Mouse (Mus musculus) liver, embryonic 14.5 days (tissue): ENCODE measurements around the gene Pkd1. TPM values are rescaled to one million over a fixed set of nuclear protein-coding genes. Genes with fewer than 3 reads are reported as not detected.

ENCODE experiments used
- ATAC-seq: fragments of 200-750 bp; cut with Nextera tagmentation; 2 replicates; pipeline ENCODE4 v1.8.0; 2017; ENCODE audit warnings: moderate number of reproducible peaks, mild to moderate bottlenecking, moderate library complexity; ENCODE audit not compliant: insufficient read depth
- DNase-seq, 3 experiments: peaks; one replicate each; pipeline ENCODE4 v3.0.0-alpha.2; 2012 to 2013; ENCODE audit warnings: low read depth in 3 of 3, low spot score in 3 of 3
- H3K27ac ChIP-seq: fragments of 300-500 bp; sonication (generic); 2 replicates; pipeline ENCODE4 v1.5.1; 2014; ENCODE audit warnings: moderate library complexity, mild to moderate bottlenecking, control low read depth, inconsistent platforms
- H3K27me3 ChIP-seq: fragments of 300-500 bp; sonication (generic); 2 replicates; pipeline ENCODE4 v1.6.1; 2014; ENCODE audit warnings: mild to moderate bottlenecking, low read length, moderate library complexity; ENCODE audit not compliant: control insufficient read depth, insufficient read depth
- H3K36me3 ChIP-seq: fragments of 300-500 bp; sonication (generic); replicated peaks from 2 replicates; pipeline ENCODE4 v1.6.1; 2014; ENCODE audit warnings: low read depth; ENCODE audit not compliant: control insufficient read depth, insufficient read depth
- H3K4me1 ChIP-seq, 2 experiments: fragments of 200-500 bp in 1 of 2; fragments of 300-500 bp in 1 of 2; sonication (generic) in 1 of 2; replicated peaks; 2 replicates each; pipeline ENCODE4 v1.6.1; 2012 to 2014; ENCODE audit warnings: antibody characterized with exemption in 1 of 2, inconsistent platforms in 1 of 2, low read length in 1 of 2; ENCODE audit not compliant: control insufficient read depth in 2 of 2, insufficient read depth in 2 of 2
- H3K4me2 ChIP-seq: fragments of 300-500 bp; sonication (generic); 2 replicates; pipeline ENCODE4 v1.6.1; 2014; ENCODE audit warnings: low read depth, mild to moderate bottlenecking, control low read depth, moderate library complexity
- H3K4me3 ChIP-seq, 2 experiments: fragments of 200-500 bp in 1 of 2; fragments of 300-500 bp in 1 of 2; sonication (generic) in 1 of 2; 2 replicates each; pipeline ENCODE4 v1.5.1; 2012 to 2014; ENCODE audit warnings: low read depth in 2 of 2, low read length in 2 of 2, mild to moderate bottlenecking in 2 of 2, control low read depth in 1 of 2, inconsistent platforms in 1 of 2, moderate library complexity in 1 of 2; ENCODE audit not compliant: insufficient read depth in 1 of 2
- H3K9ac ChIP-seq: fragments of 300-500 bp; sonication (generic); replicated peaks from 2 replicates; pipeline ENCODE4 v1.6.1; 2014; ENCODE audit warnings: mild to moderate bottlenecking, control low read depth, moderate library complexity
- H3K9me3 ChIP-seq: fragments of 300-500 bp; sonication (generic); 2 replicates; pipeline ENCODE4 v1.6.1; 2016; ENCODE audit warnings: low read length, mixed read lengths; ENCODE audit not compliant: control insufficient read depth
- CTCF ChIP-seq: IDR thresholded peaks from 2 replicates; pipeline ENCODE4 v1.5.1; 2016; ENCODE audit warnings: antibody characterized with exemption, low read depth, control low read depth
- EP300 ChIP-seq: IDR thresholded peaks from 2 replicates; pipeline ENCODE4 v1.6.1; 2016; ENCODE audit warnings: antibody characterized with exemption, low read depth
- WGBS: fragments of 180-500 bp; shearing (Covaris S2); extraction: QIAGEN DNeasy Blood & Tissue Kit; methylation state at CpG from one replicate; pipeline ENCODE4 v1.1.7; 2014; ENCODE audit not compliant: insufficient replicate concordance; 5-methylcytosine and 5-hydroxymethylcytosine counted together
- microRNA-seq: library from miRNA; unstranded; fragments of <30 nt; microRNA quantifications from one replicate; pipeline ENCODE4, GENCODE M21; 2016
- polyA plus RNA-seq, 2 experiments: library from polyadenylated mRNA; depleted of rRNA in 1 of 2; stranded (reverse) in 1 of 2; unstranded in 1 of 2; fragments of >200 nt; fragmentation: Nextera tagmentation in 1 of 2; extraction: Ambion mirVana in 1 of 2; gene quantifications; 2 replicates each; pipeline versions ENCODE4 v1.2.1 to v1.2.3; 2012 to 2014

Pkd1 gene
- polyA plus RNA-seq, 2 experiments, result 1.8 to 3.4 TPM

GRCm38 (mm10) chr17:24644030-24644715 lies 94.5 kb downstream of the Pkd1 start:
- DNase-seq, result no peak
- no peak for ATAC-seq
- Histone ChIP-seq H3K9ac (no peak overlapping the region), H3K4me3 (no peak overlapping the region), H3K9me3 (no peaks in the 10 kb centered on the region), H3K36me3 (no peaks in the 10 kb centered on the region), H3K27ac (no peak overlapping the region), H3K27me3 (peaks cover 7% of the 10 kb centered on the region), H3K4me2 (no peak overlapping the region), H3K4me1 (peaks cover 0 to 12% of the 10 kb centered on the region in 2 experiments; a peak in 3 of 4 replicates)
- TF ChIP-seq EP300, result no peak
- no peak for TF ChIP-seq CTCF
- 36% methylated on average over 7 of the region's 7 CpGs for WGBS

DNA sequence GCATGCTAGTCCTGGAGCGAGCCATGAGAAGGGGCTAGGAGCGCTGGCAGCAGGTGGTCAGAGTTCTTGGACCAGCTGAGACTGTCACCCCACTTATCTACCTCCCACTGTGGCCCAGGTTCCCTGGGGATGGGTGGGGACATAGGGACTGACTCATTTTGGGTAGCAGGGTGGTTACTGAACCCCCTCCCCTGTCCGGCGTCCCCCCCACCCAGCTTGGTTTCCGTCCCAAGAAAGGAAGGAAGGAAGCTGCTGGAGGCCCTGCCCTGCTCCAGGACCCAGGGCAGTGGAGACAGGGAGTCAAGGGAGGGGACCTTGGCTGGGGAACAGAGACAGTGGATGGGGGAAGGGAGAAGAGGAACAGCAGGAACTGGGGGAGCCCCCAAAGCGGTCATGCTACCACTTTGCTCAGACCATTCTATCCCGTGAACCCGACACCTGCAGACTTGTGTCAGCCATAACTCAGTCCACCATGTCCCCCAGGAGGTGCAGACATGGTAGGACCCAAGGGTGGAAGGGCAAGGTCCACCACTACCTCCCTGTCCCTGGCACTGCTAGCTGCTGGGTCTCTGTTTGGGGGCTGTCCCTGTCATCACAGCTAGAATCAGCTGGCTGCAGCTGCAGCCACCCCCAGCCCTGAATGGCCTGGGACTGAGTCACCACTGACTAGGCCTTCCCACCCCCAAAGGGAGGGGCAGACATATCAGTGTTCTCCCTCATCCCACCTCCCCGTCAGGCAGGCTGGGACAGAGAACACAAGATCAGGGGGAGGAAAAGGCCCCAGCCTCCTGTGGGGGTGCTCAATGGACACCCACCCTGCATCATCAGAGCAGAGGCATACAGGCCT lies 95.5 kb downstream of the Pkd1 start:
- H3K27me3 ChIP-seq, result peaks cover 16% of the 10 kb centered on the region
- H3K4me3 ChIP-seq, result no peak overlapping the region
- ATAC-seq (peak; percentile 42; the same call in 1 of the 2 replicates), DNase-seq (no peak)
- no peak overlapping the region for H3K4me2 ChIP-seq
- H3K4me1 ChIP-seq, result peaks cover 0 to 12% of the 10 kb centered on the region in 2 experiments; a peak in 3 of 4 replicates
- WGBS, result 39% methylated on average over 9 of the region's 9 CpGs
- H3K9me3 ChIP-seq, result no peaks in the 10 kb centered on the region
- no peak overlapping the region for H3K27ac ChIP-seq
- H3K36me3 ChIP-seq, result no peaks in the 10 kb centered on the region
- no peak for TF ChIP-seq EP300
- no peak for TF ChIP-seq CTCF
- no peak overlapping the region for H3K9ac ChIP-seq

DNA sequence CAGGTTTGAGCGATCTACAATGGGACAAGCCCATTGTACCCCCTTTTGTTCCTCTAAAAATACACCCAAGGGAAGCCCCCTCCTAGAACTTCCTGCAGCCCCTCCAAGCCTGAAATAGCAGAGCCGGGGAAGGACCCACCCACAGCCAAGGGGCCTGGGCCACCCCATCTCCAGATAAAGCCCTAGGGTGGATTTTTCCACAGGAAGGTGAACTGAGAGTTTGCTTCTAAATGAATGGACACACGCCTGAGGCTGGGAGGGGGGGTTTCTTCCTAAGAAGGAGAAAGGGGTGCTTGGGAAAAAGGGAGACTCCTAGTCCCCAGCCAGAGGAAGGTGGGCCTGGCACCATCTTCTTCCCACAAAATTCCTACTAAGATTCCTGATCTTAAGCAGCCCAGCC lies 96.3 kb downstream of the Pkd1 start:
- Histone ChIP-seq H3K9ac (no peak overlapping the region), H3K4me3 (no peak overlapping the region), H3K27ac (no peak overlapping the region), H3K4me1 (peaks cover 0 to 16% of the 10 kb centered on the region in 2 experiments; a peak in 3 of 4 replicates), H3K4me2 (no peak overlapping the region), H3K9me3 (no peaks in the 10 kb centered on the region), H3K36me3 (no peaks in the 10 kb centered on the region), H3K27me3 (peaks cover 25% of the 10 kb centered on the region)
- no peak for DNase-seq
- 48% methylated on average over 3 of the region's 3 CpGs for WGBS
- ATAC-seq, result no peak
- TF ChIP-seq CTCF (no peak), EP300 (no peak)

Small RNAs within 50 kb of the gene (microRNA-seq; reads per million reads assigned to microRNA genes)
- gene Gm24589, result not detected

Other genes starting within 250 kb of the Pkd1 start
- 0.04 TPM in 1 of 2 replicates, not detected in the other for gene Abca17, start 198.8 kb upstream of the Pkd1 start, polyA plus RNA-seq (2012; rRNA removed)
- gene Abca17, start 198.8 kb upstream of the Pkd1 start, polyA plus RNA-seq (2014; fragmentation: Nextera tagmentation; extraction: Ambion mirVana), result not detected in 2 replicates
- gene Abca3, start 197.9 kb upstream of the Pkd1 start, polyA plus RNA-seq (2012; rRNA removed), result 14.4 and 14.8 TPM in 2 replicates
- gene Abca3, start 197.9 kb upstream of the Pkd1 start, polyA plus RNA-seq (2014; fragmentation: Nextera tagmentation; extraction: Ambion mirVana), result 12.5 and 14.4 TPM in 2 replicates
- gene Rnps1, start 135.3 kb upstream of the Pkd1 start, polyA plus RNA-seq (2012; rRNA removed), result 91.5 and 114 TPM in 2 replicates
- gene Rnps1, start 135.3 kb upstream of the Pkd1 start, polyA plus RNA-seq (2014; fragmentation: Nextera tagmentation; extraction: Ambion mirVana), result 90.6 and 96.3 TPM in 2 replicates
- gene Eci1, start 123.2 kb upstream of the Pkd1 start, polyA plus RNA-seq (2012; rRNA removed), result 42.3 and 48.3 TPM in 2 replicates
- 56.4 and 64.7 TPM in 2 replicates for gene Eci1, start 123.2 kb upstream of the Pkd1 start, polyA plus RNA-seq (2014; fragmentation: Nextera tagmentation; extraction: Ambion mirVana)
- gene Dnase1l2, start 106.7 kb upstream of the Pkd1 start, polyA plus RNA-seq (2012; rRNA removed), result 2.1 and 2.3 TPM in 2 replicates
- gene Dnase1l2, start 106.7 kb upstream of the Pkd1 start, polyA plus RNA-seq (2014; fragmentation: Nextera tagmentation; extraction: Ambion mirVana), result 0.14 and 0.46 TPM in 2 replicates
- 17.1 and 19.9 TPM in 2 replicates for gene E4f1, start 79.5 kb upstream of the Pkd1 start, polyA plus RNA-seq (2012; rRNA removed)
- 4.5 and 5.0 TPM in 2 replicates for gene E4f1, start 79.5 kb upstream of the Pkd1 start, polyA plus RNA-seq (2014; fragmentation: Nextera tagmentation; extraction: Ambion mirVana)
- gene Pgp, start 79.4 kb upstream of the Pkd1 start, polyA plus RNA-seq (2012; rRNA removed), result 37.9 and 38.2 TPM in 2 replicates
- 70.4 and 76.7 TPM in 2 replicates for gene Pgp, start 79.4 kb upstream of the Pkd1 start, polyA plus RNA-seq (2014; fragmentation: Nextera tagmentation; extraction: Ambion mirVana)
- 0.29 and 0.30 TPM in 2 replicates for gene Bricd5, start 76.0 kb upstream of the Pkd1 start, polyA plus RNA-seq (2012; rRNA removed)
- 0.23 TPM in 1 of 2 replicates, not detected in the other for gene Bricd5, start 76.0 kb upstream of the Pkd1 start, polyA plus RNA-seq (2014; fragmentation: Nextera tagmentation; extraction: Ambion mirVana)
- 13.5 and 18.5 TPM in 2 replicates for gene Mlst8, start 70.8 kb upstream of the Pkd1 start, polyA plus RNA-seq (2012; rRNA removed)
- gene Mlst8, start 70.8 kb upstream of the Pkd1 start, polyA plus RNA-seq (2014; fragmentation: Nextera tagmentation; extraction: Ambion mirVana), result 9.6 and 11.2 TPM in 2 replicates
- gene Caskin1, start 61.2 kb upstream of the Pkd1 start, polyA plus RNA-seq (2012; rRNA removed), result 0.09 and 0.11 TPM in 2 replicates
- gene Caskin1, start 61.2 kb upstream of the Pkd1 start, polyA plus RNA-seq (2014; fragmentation: Nextera tagmentation; extraction: Ambion mirVana), result 0.08 TPM in 2 replicates
- 55.4 and 64.2 TPM in 2 replicates for gene Traf7, start 21.9 kb upstream of the Pkd1 start, polyA plus RNA-seq (2012; rRNA removed)
- 25.6 and 29.4 TPM in 2 replicates for gene Traf7, start 21.9 kb upstream of the Pkd1 start, polyA plus RNA-seq (2014; fragmentation: Nextera tagmentation; extraction: Ambion mirVana)
- 0.21 and 0.28 TPM in 2 replicates for gene Rab26, start 15.6 kb upstream of the Pkd1 start, polyA plus RNA-seq (2012; rRNA removed)
- 0.95 and 1.0 TPM in 2 replicates for gene Rab26, start 15.6 kb upstream of the Pkd1 start, polyA plus RNA-seq (2014; fragmentation: Nextera tagmentation; extraction: Ambion mirVana)
- gene Tsc2, start 82.8 kb downstream of the Pkd1 start, polyA plus RNA-seq (2012; rRNA removed), result 17.0 and 21.4 TPM in 2 replicates
- 17.6 and 23.8 TPM in 2 replicates for gene Tsc2, start 82.8 kb downstream of the Pkd1 start, polyA plus RNA-seq (2014; fragmentation: Nextera tagmentation; extraction: Ambion mirVana)
- gene Nthl1, start 82.8 kb downstream of the Pkd1 start, polyA plus RNA-seq (2012; rRNA removed), result 6.2 and 6.6 TPM in 2 replicates
- gene Nthl1, start 82.8 kb downstream of the Pkd1 start, polyA plus RNA-seq (2014; fragmentation: Nextera tagmentation; extraction: Ambion mirVana), result 5.9 and 6.1 TPM in 2 replicates
- 5.5 and 5.7 TPM in 2 replicates for gene Slc9a3r2, start 100.5 kb downstream of the Pkd1 start, polyA plus RNA-seq (2012; rRNA removed)
- 8.1 and 9.9 TPM in 2 replicates for gene Slc9a3r2, start 100.5 kb downstream of the Pkd1 start, polyA plus RNA-seq (2014; fragmentation: Nextera tagmentation; extraction: Ambion mirVana)
- 0.27 TPM in 1 of 2 replicates, not detected in the other for gene Npw, start 108.6 kb downstream of the Pkd1 start, polyA plus RNA-seq (2012; rRNA removed)
- gene Npw, start 108.6 kb downstream of the Pkd1 start, polyA plus RNA-seq (2014; fragmentation: Nextera tagmentation; extraction: Ambion mirVana), result 0.29 TPM in 1 of 2 replicates, not detected in the other
- 21.3 and 23.8 TPM in 2 replicates for gene Zfp598, start 119.9 kb downstream of the Pkd1 start, polyA plus RNA-seq (2012; rRNA removed)
- 10.7 and 14.5 TPM in 2 replicates for gene Zfp598, start 119.9 kb downstream of the Pkd1 start, polyA plus RNA-seq (2014; fragmentation: Nextera tagmentation; extraction: Ambion mirVana)
- 0.06 and 0.14 TPM in 2 replicates for gene Syngr3, start 140.1 kb downstream of the Pkd1 start, polyA plus RNA-seq (2012; rRNA removed)
- 0.08 TPM in 1 of 2 replicates, not detected in the other for gene Syngr3, start 140.1 kb downstream of the Pkd1 start, polyA plus RNA-seq (2014; fragmentation: Nextera tagmentation; extraction: Ambion mirVana)
- gene Gfer, start 146.3 kb downstream of the Pkd1 start, polyA plus RNA-seq (2012; rRNA removed), result 13.9 and 19.5 TPM in 2 replicates
- 30.2 and 32.3 TPM in 2 replicates for gene Gfer, start 146.3 kb downstream of the Pkd1 start, polyA plus RNA-seq (2014; fragmentation: Nextera tagmentation; extraction: Ambion mirVana)
- 0.87 and 0.97 TPM in 2 replicates for gene Noxo1, start 146.4 kb downstream of the Pkd1 start, polyA plus RNA-seq (2012; rRNA removed)
- 0.25 and 0.30 TPM in 2 replicates for gene Noxo1, start 146.4 kb downstream of the Pkd1 start, polyA plus RNA-seq (2014; fragmentation: Nextera tagmentation; extraction: Ambion mirVana)
- 20.5 and 26.8 TPM in 2 replicates for gene Tbl3, start 157.8 kb downstream of the Pkd1 start, polyA plus RNA-seq (2012; rRNA removed)
- gene Tbl3, start 157.8 kb downstream of the Pkd1 start, polyA plus RNA-seq (2014; fragmentation: Nextera tagmentation; extraction: Ambion mirVana), result 31.3 and 33.4 TPM in 2 replicates
- gene Rnf151, start 168.2 kb downstream of the Pkd1 start, polyA plus RNA-seq (2012; rRNA removed), result 0.11 and 0.29 TPM in 2 replicates
- gene Rnf151, start 168.2 kb downstream of the Pkd1 start, polyA plus RNA-seq (2014; fragmentation: Nextera tagmentation; extraction: Ambion mirVana), result not detected in 2 replicates
- 2,096 and 2,246 TPM in 2 replicates for gene Rps2, start 168.3 kb downstream of the Pkd1 start, polyA plus RNA-seq (2012; rRNA removed)
- gene Rps2, start 168.3 kb downstream of the Pkd1 start, polyA plus RNA-seq (2014; fragmentation: Nextera tagmentation; extraction: Ambion mirVana), result 1,219 and 1,250 TPM in 2 replicates
- 84.0 and 162 TPM in 2 replicates for gene Ndufb10, start 174.6 kb downstream of the Pkd1 start, polyA plus RNA-seq (2012; rRNA removed)
- gene Ndufb10, start 174.6 kb downstream of the Pkd1 start, polyA plus RNA-seq (2014; fragmentation: Nextera tagmentation; extraction: Ambion mirVana), result 207 and 216 TPM in 2 replicates
- gene Rpl3l, start 178.0 kb downstream of the Pkd1 start, polyA plus RNA-seq (2012; rRNA removed), result 0.03 TPM in 1 of 2 replicates, not detected in the other
- not detected in 2 replicates for gene Rpl3l, start 178.0 kb downstream of the Pkd1 start, polyA plus RNA-seq (2014; fragmentation: Nextera tagmentation; extraction: Ambion mirVana)
- 18.3 and 25.4 TPM in 2 replicates for gene Msrb1, start 186.8 kb downstream of the Pkd1 start, polyA plus RNA-seq (2012; rRNA removed)
- 28.8 and 28.9 TPM in 2 replicates for gene Msrb1, start 186.8 kb downstream of the Pkd1 start, polyA plus RNA-seq (2014; fragmentation: Nextera tagmentation; extraction: Ambion mirVana)
- 0.03 and 0.06 TPM in 2 replicates for gene Hs3st6, start 203.2 kb downstream of the Pkd1 start, polyA plus RNA-seq (2012; rRNA removed)
- gene Hs3st6, start 203.2 kb downstream of the Pkd1 start, polyA plus RNA-seq (2014; fragmentation: Nextera tagmentation; extraction: Ambion mirVana), result not detected in 2 replicates